Mouse (Mus musculus) ovary, postnatal 10 days (tissue): ENCODE measurements at regions not wholly inside any gene's neighbourhood (a gene's known extent, or its start where the extent isn't known, plus 50 kb on each side); places are given as distances from the start of the nearest gene placed in this dataset.
"Not testable (repeated sequence)": the region's sequence is repeated elsewhere in the genome, so short reads cannot be mapped to it uniquely, and the experiment has no call there.

Source experiments
- DNase-seq: peaks from one replicate; pipeline ENCODE4 v3.0.0; 2022; ENCODE audit warnings: low spot score

- DNase-seq, result no peak
These were observed 170.6 kb upstream of the Pkdcc start for GRCm38 (mm10) chr17:83044515-83044914.

DNA sequence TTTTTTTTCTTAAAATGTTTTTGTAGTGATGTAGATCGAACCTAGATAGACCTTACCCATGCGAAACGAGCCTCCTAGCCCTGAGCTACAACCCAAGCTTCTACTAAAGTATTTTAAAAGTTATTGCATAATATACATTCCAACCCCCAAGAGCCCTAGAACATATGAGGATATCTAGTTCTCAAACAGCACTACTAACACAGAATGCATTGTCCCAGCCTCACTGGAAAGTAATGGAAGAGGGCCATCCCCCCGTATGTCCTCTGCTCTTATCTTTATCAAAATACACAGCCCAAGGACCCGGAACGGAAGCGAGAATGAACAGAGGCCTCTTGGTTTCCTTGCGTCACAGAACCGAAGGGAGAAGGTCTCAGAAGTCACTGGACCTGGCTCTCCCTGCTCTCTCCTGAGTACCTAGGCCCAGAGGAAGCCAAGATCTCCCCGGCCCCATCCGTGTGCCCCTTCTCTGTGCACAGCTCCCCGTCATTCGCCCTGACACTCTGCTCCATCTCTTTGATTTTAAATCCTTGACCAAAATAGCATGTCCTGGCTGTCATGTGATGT, 165.0 kb upstream of the Pkdcc start:
- no peak for DNase-seq

DNA sequence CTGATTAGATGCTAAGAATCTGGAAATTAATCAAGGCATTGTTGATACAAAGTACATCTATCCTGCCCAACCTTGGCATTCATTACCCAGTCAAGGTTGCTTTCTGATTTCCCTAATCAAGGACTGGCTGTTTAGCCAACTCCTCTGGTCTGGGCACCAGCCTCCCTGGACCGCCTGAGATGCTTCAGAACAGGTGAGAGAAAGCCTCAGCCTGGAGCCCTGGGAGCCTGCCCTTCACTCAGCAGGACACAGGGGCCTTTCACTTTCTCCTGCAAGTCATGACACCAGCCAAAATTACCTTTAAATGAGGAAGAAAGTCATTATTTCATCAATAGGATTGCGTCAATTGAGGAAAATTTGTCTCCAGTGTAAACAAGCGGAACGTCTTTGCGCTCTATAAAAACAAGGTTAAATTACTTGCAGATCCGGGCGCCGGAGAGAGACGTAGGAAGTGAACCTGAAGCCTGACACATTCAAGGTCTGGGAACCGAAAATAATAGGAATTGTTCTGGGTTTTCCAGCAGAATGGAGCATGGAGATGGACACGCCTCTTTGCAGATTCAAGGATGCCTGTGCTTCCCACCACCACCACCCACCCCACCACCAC, 164.4 kb upstream of the Pkdcc start:
- DNase-seq, result no peak

DNA sequence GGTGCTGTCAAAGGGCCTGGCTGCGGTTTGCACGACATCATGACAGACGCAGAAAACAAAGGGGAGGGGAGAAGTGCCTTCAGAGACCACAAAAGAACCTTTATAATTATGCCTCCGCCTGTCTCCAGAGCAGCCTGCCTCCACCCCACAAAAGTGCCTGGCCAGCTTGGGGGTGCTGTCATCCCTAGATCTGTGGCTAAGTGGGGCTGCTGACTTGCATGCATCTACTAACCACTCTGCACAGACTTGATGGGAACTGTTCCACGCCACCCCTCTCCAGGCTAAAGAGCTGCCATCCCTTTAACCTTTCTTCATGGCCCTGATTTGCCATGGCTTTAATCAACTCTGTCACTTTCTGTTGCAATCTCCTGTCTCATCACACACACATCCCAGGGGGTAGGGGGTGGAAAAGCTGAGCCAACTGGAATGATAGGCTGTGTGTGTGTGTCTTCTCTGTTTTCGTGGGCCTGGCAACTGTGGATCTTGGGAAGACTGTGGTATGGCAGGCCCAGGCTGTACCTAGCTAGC, 162.4 kb upstream of the Pkdcc start:
- no peak for DNase-seq

DNA sequence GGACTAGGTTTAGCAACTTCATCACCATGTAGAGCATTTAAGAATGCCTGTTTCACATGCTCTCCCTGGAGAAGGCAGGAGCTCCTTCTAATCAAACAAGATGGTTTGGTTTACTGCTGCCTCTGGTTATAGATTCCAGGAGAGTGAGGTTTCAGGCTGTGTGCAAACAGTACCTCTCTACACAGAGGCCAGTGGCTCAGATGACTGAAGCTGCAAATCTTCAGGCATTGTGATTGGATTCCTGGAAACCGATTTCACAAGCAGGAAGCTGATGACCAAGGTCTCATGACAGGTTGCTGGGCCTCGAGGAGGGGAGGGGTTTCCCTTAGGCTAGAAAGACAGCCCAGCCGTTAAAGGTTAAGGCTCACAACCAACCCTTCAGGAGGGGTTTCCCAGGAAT, 157.3 kb upstream of the Pkdcc start:
- no peak for DNase-seq

- no peak for DNase-seq
These were observed 153.2 kb upstream of the Pkdcc start for GRCm38 (mm10) chr17:83061843-83062242.

- no peak for DNase-seq
These were observed 151.2 kb upstream of the Pkdcc start for GRCm38 (mm10) chr17:83063848-83064247.

DNA sequence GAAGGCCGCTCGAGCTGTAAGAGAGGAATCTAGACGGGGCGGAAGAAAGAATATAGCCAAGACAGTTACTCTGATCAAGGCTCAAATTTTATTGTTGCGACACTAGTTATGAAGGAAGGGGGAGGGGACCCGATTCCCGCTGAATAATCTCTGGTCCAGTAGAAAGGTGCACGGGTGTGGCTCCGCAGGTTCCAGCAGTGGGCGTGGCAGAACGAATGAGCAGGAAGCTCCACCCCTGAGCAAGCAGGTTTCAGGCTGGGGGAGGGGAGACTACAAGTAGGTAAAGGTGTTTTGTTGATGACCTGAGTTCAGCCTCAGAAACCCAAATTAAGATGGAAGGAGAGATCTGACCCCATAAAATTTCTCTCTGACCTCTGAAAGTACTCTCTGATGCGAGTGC, 150.7 kb upstream of the Pkdcc start:
- DNase-seq, result not testable (repeated sequence)

GRCm38 (mm10) chr17:83069246-83069645, 145.8 kb upstream of the Pkdcc start:
- DNase-seq, result no peak

- DNase-seq, result no peak
These were observed 143.3 kb upstream of the Pkdcc start for GRCm38 (mm10) chr17:83071746-83072145.

GRCm38 (mm10) chr17:83072175-83072574, 142.9 kb upstream of the Pkdcc start:
- DNase-seq, result no peak

DNA sequence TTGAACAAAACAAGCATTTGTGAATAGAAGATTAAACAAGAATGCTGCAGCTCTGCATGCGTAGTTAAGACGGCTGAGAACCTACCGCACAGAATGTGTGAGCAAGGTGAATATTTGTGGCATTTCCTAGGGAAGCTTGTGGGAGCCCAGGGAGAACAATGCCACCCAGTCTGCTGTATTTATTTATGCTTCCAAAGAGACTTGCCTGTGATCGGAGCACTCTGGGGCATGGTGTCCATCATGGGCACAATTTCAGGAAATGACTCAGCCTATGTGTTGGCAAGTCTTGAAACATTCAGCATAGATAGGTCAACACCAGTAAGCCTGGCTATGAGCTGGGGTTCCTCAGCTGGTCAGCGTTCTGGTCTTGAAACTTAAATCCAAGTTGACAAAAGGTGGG, 140.2 kb upstream of the Pkdcc start:
- DNase-seq, result no peak

DNA sequence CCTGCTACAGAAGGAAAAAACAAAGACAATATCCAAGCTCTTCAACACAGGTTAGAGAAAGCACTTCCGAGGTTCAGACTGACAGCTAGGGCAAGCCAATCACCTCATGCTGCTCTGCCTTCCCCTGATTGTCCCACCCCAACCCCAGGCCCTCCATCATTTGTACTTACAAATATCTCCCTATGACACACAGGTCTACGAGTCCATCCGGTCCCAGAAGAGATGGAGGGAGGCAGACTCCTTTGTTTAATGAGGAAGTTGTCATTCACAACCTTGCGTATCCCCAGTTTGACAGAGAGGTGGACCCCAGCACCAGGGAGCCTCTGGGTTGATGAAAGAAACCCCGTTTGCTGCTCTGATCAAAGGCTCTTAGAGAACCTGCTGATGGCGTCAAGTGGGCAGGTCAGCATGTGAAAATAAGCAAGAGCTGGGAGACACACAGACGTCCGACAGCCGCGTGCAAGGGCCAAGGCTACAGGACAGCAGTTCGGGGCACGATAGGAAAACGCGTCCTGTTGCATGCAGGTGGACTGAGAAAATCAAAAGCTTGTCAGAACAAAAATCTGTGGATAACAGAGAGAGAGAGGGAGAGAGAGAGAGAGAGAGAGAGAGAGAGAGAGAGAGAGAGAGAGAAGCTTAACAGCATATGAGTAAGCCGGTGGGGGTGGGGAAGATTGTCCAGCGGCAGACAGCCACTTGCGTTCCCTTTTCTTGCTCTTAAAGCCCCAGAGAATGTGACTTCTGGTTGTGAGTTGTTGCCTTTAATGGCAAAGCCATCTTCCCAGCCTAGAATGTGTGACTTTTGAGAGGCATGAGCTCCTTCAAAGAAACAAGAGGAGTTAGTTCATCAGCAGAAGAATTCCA, 137.1 kb upstream of the Pkdcc start:
- DNase-seq, result no peak

DNA sequence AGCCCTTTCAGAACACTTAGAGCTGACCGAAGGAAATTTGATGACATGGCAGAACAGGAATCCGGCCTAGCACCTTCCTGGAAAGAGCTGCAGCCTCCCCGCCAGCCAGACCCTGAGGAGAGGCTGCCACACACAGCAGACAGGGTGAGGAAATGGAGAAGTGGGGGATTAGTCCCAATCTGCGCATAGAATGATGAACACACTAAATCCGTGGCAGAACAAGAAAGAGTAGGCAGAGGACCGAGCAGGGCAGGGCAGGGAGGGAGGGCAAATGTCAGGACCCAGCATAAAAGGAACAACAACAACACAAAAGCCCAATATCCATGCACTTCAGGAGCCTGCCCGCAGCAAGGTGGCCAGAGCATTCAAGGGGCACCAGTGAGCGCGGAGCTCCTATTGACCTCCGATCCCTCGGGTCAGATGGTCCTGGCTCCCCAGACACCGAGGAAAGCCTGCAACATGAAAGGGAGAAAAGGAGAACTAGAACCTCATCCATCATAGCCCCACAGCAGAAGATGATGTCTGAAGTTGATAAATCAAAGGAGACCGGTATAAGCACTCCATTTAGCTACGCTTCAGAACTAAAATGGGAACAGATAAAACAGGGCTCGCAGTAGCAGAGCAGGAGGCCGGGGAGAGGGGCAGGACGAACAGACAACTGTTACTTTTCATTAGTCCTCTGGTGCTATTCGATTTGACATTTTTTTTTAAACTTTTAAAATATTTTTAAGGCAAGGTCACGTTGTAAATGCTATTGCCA, 136.3 kb upstream of the Pkdcc start:
- no peak for DNase-seq

- no peak for DNase-seq
These were observed 135.8 kb upstream of the Pkdcc start for GRCm38 (mm10) chr17:83079361-83079685.

- no peak for DNase-seq
These were observed 133.4 kb upstream of the Pkdcc start for GRCm38 (mm10) chr17:83081729-83082128.

DNA sequence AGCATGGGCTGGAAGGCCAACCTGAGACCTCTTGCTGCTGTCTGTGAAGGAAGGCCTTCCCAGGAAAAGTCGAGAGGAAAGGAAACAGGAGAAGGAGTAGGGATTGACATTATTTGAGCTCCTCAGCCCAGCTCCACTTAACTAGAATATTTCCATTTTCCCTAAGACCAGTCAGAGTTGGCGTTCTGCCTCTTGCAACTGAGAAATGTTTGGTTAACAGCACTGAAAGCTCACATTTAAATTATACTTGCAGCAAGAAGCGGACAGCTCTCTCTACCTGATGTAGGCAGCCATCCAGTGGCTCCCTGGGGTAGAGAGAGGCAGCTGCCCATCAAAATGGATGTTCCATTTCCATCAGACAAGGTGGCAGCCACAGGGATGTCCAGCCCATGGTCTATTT, 131.6 kb upstream of the Pkdcc start:
- DNase-seq, result no peak

GRCm38 (mm10) chr17:83085792-83086475, 129.2 kb upstream of the Pkdcc start:
- DNase-seq, result no peak

DNA sequence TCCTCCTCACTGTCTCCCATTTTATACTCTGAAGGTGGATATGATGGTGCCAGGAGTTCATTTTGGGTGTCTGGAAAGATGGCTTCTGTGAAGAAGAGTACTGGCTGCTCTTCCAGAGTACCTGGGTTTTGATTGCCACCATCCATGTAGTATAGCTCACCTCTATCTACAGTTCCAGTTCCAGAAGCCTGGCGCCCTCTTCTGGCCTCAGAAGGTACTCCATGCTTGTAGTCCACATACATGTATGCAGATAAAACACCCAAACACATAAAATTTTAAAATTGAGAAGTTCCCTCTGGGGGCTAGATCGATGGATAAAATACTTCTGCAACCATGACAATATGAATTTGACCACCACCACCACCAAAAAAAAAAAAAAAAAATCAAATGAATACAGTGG, 128.4 kb upstream of the Pkdcc start:
- no peak for DNase-seq

GRCm38 (mm10) chr17:83088471-83088870, 126.6 kb upstream of the Pkdcc start:
- DNase-seq, result no peak

DNA sequence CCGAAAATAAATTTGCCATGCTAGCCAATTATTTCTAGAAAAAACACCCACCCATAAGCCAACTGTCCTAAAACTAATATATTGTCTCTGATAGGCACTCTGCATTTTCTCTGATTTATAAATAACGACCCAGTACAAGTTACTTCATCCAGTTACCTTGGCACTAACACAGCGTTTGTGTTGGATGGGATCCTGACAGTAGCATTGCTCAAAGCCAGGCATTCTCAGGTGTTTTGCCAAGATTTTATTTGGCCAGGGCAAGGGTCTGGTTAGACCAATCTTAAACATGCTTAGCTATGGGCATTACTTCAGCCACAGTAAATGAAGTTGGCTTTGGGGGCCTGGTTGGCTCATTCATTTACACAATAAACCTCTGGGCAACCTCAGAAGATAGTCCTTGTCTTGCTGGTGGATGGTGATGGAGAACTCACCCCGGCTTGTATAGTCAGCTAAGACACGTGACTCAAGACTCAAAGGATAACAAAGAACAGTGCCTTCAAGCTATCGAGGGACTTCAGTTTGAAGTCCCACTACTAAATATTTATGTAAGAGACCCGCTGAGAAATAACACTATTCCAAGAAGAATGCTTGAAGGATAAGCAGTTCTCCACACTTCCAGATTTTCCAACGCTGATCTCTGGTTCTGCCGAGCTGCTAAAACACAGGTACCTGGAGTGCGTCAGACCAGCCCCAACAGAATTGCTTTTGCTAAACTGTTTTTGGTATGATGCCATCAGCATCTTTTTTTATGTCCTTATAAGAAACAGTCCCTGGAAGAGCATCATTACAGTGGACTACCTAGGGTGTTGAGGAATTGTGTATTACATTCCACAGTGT, 125.0 kb upstream of the Pkdcc start:
- DNase-seq, result no peak
